Mouse (Mus musculus) MEL (cell line): ENCODE data around the gene Col4a3bp.

ENCODE experiments used
- CTCF ChIP-seq, 3 experiments: IDR thresholded peaks in 2 of 3; conservative IDR thresholded peaks in 1 of 3; 2 replicates each; pipeline ENCODE4 v1.5.1; 2011 to 2012; ENCODE audit warnings: low read length in 3 of 3, low read depth in 2 of 3, mild to moderate bottlenecking in 2 of 3, improper control_type of control experiment in 1 of 3, inconsistent platforms in 1 of 3, mixed read lengths in 1 of 3, moderate library complexity in 1 of 3; ENCODE audit not compliant: control insufficient read depth in 1 of 3, insufficient read depth in 1 of 3, poor library complexity in 1 of 3, severe bottlenecking in 1 of 3
- MYC ChIP-seq: IDR thresholded peaks from 2 replicates; pipeline ENCODE4 v1.6.1; 2011; ENCODE audit warnings: low read depth, mild to moderate bottlenecking, low read length, improper control_type of control experiment, moderate library complexity
- POLR2A ChIP-seq, 2 experiments: IDR thresholded peaks; 2 replicates each; pipeline ENCODE4 v1.6.1; 2011 to 2012; ENCODE audit warnings: low read length in 2 of 2, mild to moderate bottlenecking in 2 of 2, control low read depth in 1 of 2, improper control_type of control experiment in 1 of 2, low read depth in 1 of 2, moderate library complexity in 1 of 2; ENCODE audit not compliant: control insufficient read depth in 1 of 2, insufficient read depth in 1 of 2, poor library complexity in 1 of 2
- ZNF384 ChIP-seq: IDR thresholded peaks from 2 replicates; pipeline ENCODE4 v1.6.1; 2012; ENCODE audit warnings: low read depth, mild to moderate bottlenecking, inconsistent platforms, low read length, improper control_type of control experiment

DNA sequence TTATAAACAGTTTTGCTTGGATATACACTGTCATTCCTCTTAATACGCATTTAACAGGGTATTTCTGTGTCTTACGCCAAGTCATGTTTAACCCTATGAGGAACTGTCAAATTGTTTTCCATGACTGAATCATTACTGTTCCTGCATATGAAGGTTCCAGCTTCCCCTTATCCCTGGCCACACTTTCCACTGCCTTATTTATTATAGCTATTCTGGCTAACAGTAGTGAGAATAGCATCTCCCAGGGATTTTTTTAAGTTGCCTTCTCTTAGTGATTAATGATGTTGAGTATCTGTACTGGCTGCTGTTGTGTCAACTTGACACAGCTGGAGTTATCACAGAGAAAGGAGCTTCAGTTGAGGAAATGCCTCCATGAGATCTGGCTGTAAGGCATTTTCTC, 25.1 kb upstream of the Col4a3bp start:
- no peak for TF ChIP-seq MYC
- no peak for TF ChIP-seq CTCF (IDR thresholded peaks at IDR 0.05 in 2 of 3, conservative IDR thresholded peaks at IDR 0.05 in 1 of 3; ENCODE audit: control insufficient read depth in 1 of 3, insufficient read depth in 1 of 3, low read depth in 2 of 3, low read length in 3 of 3, poor library complexity in 1 of 3, severe bottlenecking in 1 of 3)
- TF ChIP-seq POLR2A (IDR thresholded peaks at IDR 0.05; ENCODE audit: control insufficient read depth in 1 of 2, insufficient read depth in 1 of 2, low read depth in 1 of 2, low read length in 2 of 2, poor library complexity in 1 of 2) = no peak
- TF ChIP-seq ZNF384 = no peak
